Mouse (Mus musculus) olfactory bulb, adult 2 months (tissue): Measurements from ENCODE around the gene Lmod1.

Experiments used
- CTCF ChIP-seq: fragments of 200-500 bp; IDR thresholded peaks from 2 replicates; pipeline ENCODE4 v1.5.1; 2012; ENCODE audit warnings: low read depth, mild to moderate bottlenecking, low read length, moderate library complexity; ENCODE audit not compliant: insufficient read depth
- POLR2A ChIP-seq: fragments of 200-500 bp; IDR thresholded peaks from 2 replicates; pipeline ENCODE4 v1.6.1; 2012; ENCODE audit warnings: mild to moderate bottlenecking, low read depth, low read length, moderate library complexity; ENCODE audit not compliant: insufficient read depth

GRCm38 (mm10) chr1:135290908-135291307, 33.7 kb upstream of the Lmod1 start:
- TF ChIP-seq POLR2A (no peak), CTCF (no peak)
